In genomic region chr15:96874145-96874544, GRCm38 (mm10) we compare ENCODE assay signal across 9 mouse cellular contexts.
DNase-seq lines count a peak whose midpoint lies in the region; ATAC-seq lines count a peak whose summit lies in the region.
"Had no signal": no experiment of that assay in that cellular context is flagged by ENCODE, and none has a peak within 500 bp of the region (broad histone marks: within the 10 kb centered on the region; RNA-seq: fewer than 3 reads in every experiment).

No protein-coding gene starts in this region.

- H3K36me3 ChIP-seq in heart, embryonic 15.5 days = no peaks in the 10 kb centered on the region
- H3K36me3 ChIP-seq in limb, embryonic 10.5 days = no peaks in the 10 kb centered on the region
- H3K36me3 ChIP-seq in midbrain, embryonic 10.5 days = no peaks in the 10 kb centered on the region
- H3K36me3 ChIP-seq: limb, embryonic 15.5 days had no signal

- H3K9ac ChIP-seq in heart, embryonic 15.5 days = no peak overlapping the region
- H3K9ac ChIP-seq: limb, embryonic 15.5 days had no signal

- ATAC-seq in heart, embryonic 15.5 days (replicated peaks; ENCODE audit: insufficient number of reproducible peaks, insufficient read depth, low FRiP score, low read depth) = no peak

- H3K4me2 ChIP-seq in heart, embryonic 15.5 days = no peak overlapping the region
- H3K4me2 ChIP-seq: limb, embryonic 15.5 days had no signal

- no peak for DNase-seq in heart, postnatal 10 days
- DNase-seq in NIH3T3 (ENCODE audit: low read depth) = peak; percentile 85
- peak; percentile 77 for DNase-seq in hindlimb bud, embryonic 11.5 days (ENCODE audit: extremely low spot score, low read depth, low spot score)
- peak; percentile 67 for DNase-seq in limb, embryonic 10.5 days (ENCODE audit: low spot score)
- no peak for DNase-seq in cerebellum, adult 9-11 months
- DNase-seq in midbrain, embryonic 10.5 days (ENCODE audit: low spot score) = no peak
- DNase-seq in adrenal gland, adult 18-20 months (ENCODE audit: low spot score in 2 of 2) = no peak

- H3K27me3 ChIP-seq in heart, embryonic 15.5 days = no peaks in the 10 kb centered on the region
- no peaks in the 10 kb centered on the region for H3K27me3 ChIP-seq in limb, embryonic 10.5 days (ENCODE audit: low read depth, poor library complexity, severe bottlenecking)
- no peaks in the 10 kb centered on the region for H3K27me3 ChIP-seq in midbrain, embryonic 10.5 days (ENCODE audit: low read depth, poor library complexity, severe bottlenecking)
- H3K27me3 ChIP-seq: limb, embryonic 15.5 days had no signal

- WGBS in heart, embryonic 15.5 days = 64% methylated on average over 8 of the region's 8 CpGs
- 26% methylated on average over 8 of the region's 8 CpGs for WGBS in limb, embryonic 10.5 days
- WGBS in midbrain, embryonic 10.5 days = 81% methylated on average over 8 of the region's 8 CpGs

- intact Hi-C loops in heart, postnatal 10 days (cut with DNase I) = no loop called here

- H3K4me1 ChIP-seq in heart, embryonic 15.5 days (replicated peaks) = peaks cover 5% of the 10 kb centered on the region; the same call in 1 of the 2 replicates
- peaks cover 47% of the 10 kb centered on the region for H3K4me1 ChIP-seq in limb, embryonic 10.5 days
- H3K4me1 ChIP-seq in midbrain, embryonic 10.5 days = no peaks in the 10 kb centered on the region

- no peak overlapping the region for H3K4me3 ChIP-seq in heart, embryonic 15.5 days
- H3K4me3 ChIP-seq in limb, embryonic 10.5 days = no peak overlapping the region
- H3K4me3 ChIP-seq in midbrain, embryonic 10.5 days = no peak overlapping the region
- H3K4me3 ChIP-seq: limb, embryonic 15.5 days had no signal

- H3K27ac ChIP-seq in heart, embryonic 15.5 days = peak overlapping the region; percentile 53
- H3K27ac ChIP-seq in limb, embryonic 10.5 days = no peak overlapping the region
- H3K27ac ChIP-seq in midbrain, embryonic 10.5 days (replicated peaks) = no peak overlapping the region

- no peaks in the 10 kb centered on the region for H3K9me3 ChIP-seq in heart, embryonic 15.5 days (replicated peaks)
- H3K9me3 ChIP-seq in limb, embryonic 10.5 days (replicated peaks) = no peaks in the 10 kb centered on the region
- H3K9me3 ChIP-seq in midbrain, embryonic 10.5 days (replicated peaks) = no peaks in the 10 kb centered on the region
- H3K9me3 ChIP-seq: limb, embryonic 15.5 days had no signal

Comparison
In these comparisons a context has a peak if more than half of its experiments do, and no peak if none do; other contexts are left out.
1. DNase-seq: peak in NIH3T3 (single experiment), hindlimb bud, embryonic 11.5 days (single experiment) and limb, embryonic 10.5 days (single experiment); none in heart, postnatal 10 days (0 of 2), cerebellum, adult 9-11 months (single experiment), midbrain, embryonic 10.5 days (single experiment) and adrenal gland, adult 18-20 months (0 of 2).